Mouse (Mus musculus) forebrain, embryonic 11.5 days (tissue): ENCODE data around the gene Phip. TPM values are rescaled to one million over a fixed set of nuclear protein-coding genes. Genes with fewer than 3 reads are reported as not detected.

Experiments used
- ATAC-seq: fragments of 200-750 bp; cut with Nextera tagmentation; replicated peaks from 2 replicates; pipeline ENCODE4 v1.8.0; 2017; ENCODE audit warnings: moderate TSS enrichment; ENCODE audit not compliant: low FRiP score
- DNase-seq: peaks from one replicate; pipeline ENCODE4 v3.0.0-alpha.2; 2017; ENCODE audit warnings: low spot score
- H3K27ac ChIP-seq: fragments of 300-500 bp; sonication (generic); 2 replicates; pipeline ENCODE4 v1.5.1; 2014; ENCODE audit warnings: low read depth, low read length
- H3K27me3 ChIP-seq: fragments of 300-500 bp; sonication (generic); 2 replicates; pipeline ENCODE4 v1.6.1; 2014; ENCODE audit warnings: mild to moderate bottlenecking, low read length, mixed read lengths; ENCODE audit not compliant: control insufficient read depth, insufficient read depth
- H3K36me3 ChIP-seq: fragments of 300-500 bp; sonication (generic); 2 replicates; pipeline ENCODE4 v1.6.1; 2014; ENCODE audit warnings: mild to moderate bottlenecking, low read length, moderate library complexity, mixed read lengths; ENCODE audit not compliant: control insufficient read depth, insufficient read depth
- H3K4me1 ChIP-seq: fragments of 300-500 bp; sonication (generic); replicated peaks from 2 replicates; pipeline ENCODE4 v1.6.1; 2014; ENCODE audit warnings: low read length, mixed read lengths; ENCODE audit not compliant: control insufficient read depth, insufficient read depth
- H3K4me2 ChIP-seq: fragments of 300-500 bp; sonication (generic); 2 replicates; pipeline ENCODE4 v1.6.1; 2014; ENCODE audit warnings: low read depth, mild to moderate bottlenecking, low read length, moderate library complexity, mixed read lengths; ENCODE audit not compliant: severe bottlenecking
- H3K4me3 ChIP-seq: fragments of 300-500 bp; sonication (generic); 2 replicates; pipeline ENCODE4 v1.5.1; 2014; ENCODE audit warnings: low read depth, low read length
- H3K9ac ChIP-seq: fragments of 300-500 bp; sonication (generic); 2 replicates; pipeline ENCODE4 v1.6.1; 2014; ENCODE audit warnings: low read length
- H3K9me3 ChIP-seq: fragments of 300-500 bp; sonication (generic); 2 replicates; pipeline ENCODE4 v1.6.1; 2016; ENCODE audit warnings: low read length, mixed read lengths; ENCODE audit not compliant: control insufficient read depth
- WGBS: fragments of 180-500 bp; shearing (Covaris S2); extraction: QIAGEN DNeasy Blood & Tissue Kit; methylation state at CpG from one replicate; pipeline ENCODE4 v1.1.7; 2014; 5-methylcytosine and 5-hydroxymethylcytosine counted together
- polyA plus RNA-seq: library from polyadenylated mRNA; unstranded; fragments of >200 nt; fragmentation: Nextera tagmentation; extraction: Ambion mirVana; gene quantifications from 2 replicates; pipeline ENCODE4 v1.2.1, GENCODE M21; 2014

Gene Phip
- polyA plus RNA-seq: 144 and 152 TPM in 2 replicates

DNA sequence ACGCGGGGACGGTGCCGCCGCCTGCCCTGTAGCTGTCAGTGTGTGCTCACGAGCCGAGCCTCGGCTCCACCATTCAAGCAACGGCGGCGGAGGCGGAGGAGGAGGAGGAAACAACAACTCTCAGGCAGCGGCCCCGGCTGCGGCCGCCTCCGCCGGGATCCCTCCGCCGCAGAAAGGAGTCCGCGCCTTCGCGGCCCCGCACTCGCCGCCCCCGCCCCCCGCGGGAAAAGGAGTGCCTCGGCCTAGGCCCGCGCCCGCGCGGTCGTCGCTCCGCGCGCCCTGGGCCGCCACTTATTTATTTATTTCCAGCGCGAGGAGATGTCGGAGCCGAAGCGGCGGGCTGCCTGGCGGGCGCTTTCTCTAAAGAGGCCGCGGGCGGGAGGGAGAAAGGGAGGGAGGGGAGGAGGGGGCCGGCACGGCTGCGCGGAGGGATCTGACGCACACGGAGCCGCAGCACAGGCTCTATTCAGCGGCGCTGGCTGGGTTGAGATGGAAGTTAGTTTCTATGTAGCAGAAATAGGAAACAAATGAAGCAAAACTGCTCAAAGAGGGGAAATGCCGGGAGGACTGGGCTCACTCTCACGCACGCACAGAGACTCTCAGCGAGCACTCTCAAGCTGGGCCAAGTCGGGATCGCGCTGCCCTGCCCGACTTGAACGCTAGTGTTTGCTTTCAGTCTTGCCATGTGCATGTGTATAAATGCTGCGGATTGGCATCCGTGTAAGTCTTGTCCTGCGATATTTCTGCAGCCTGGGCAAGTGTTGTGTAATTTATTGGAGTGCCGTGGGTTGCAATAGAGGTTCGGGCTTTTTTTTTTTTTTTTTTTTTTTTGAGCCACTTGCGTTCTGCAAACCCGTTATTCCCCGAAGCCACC lies at the start of gene Phip:
Gene Phip, minus strand, starts transcription at position 175 of the 874 bp plus-strand sequence.
- H3K36me3 ChIP-seq: no peaks in the 10 kb centered on the region
- peak within 1 kb of the TSS; percentile 99 for H3K9ac ChIP-seq
- H3K4me1 ChIP-seq: peaks cover 3% of the 10 kb centered on the region; the same call in 1 of the 2 replicates
- no peaks in the 10 kb centered on the region for H3K9me3 ChIP-seq
- no peaks in the 10 kb centered on the region for H3K27me3 ChIP-seq
- ATAC-seq (peak; percentile 86), DNase-seq (peak; percentile 97)
- peak within 1 kb of the TSS; percentile 54 for H3K4me2 ChIP-seq
- 0% methylated on average over 61 of the region's 79 CpGs for WGBS
- peak within 1 kb of the TSS; percentile 99 for H3K27ac ChIP-seq
- peak within 1 kb of the TSS; percentile 99 for H3K4me3 ChIP-seq

DNA sequence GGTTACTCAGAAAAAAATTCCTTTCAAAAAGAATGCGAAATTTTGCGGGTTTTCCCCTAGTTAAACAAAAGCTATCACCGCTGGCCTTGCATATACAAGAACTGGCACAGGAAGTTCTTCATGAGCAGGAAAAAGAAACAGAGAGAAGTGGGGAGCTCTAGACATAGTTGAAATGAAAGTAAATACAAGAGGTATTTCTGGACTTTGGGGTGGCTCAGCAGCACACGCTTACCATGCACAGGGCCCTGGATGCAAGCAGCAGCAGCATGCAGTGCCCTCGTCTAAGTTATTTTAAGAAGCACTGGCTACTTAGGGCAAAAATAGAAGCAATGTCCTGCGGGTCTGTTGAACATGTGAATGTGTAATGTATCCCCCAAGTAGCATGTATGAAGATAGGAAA lies 48.4 kb upstream of the Phip start:
- no peak overlapping the region for H3K27ac ChIP-seq
- ATAC-seq (no peak), DNase-seq (no peak)
- H3K4me1 ChIP-seq: no peaks in the 10 kb centered on the region
- H3K4me2 ChIP-seq: no peak overlapping the region
- no peaks in the 10 kb centered on the region for H3K27me3 ChIP-seq
- no peaks in the 10 kb centered on the region for H3K9me3 ChIP-seq
- 84% methylated on average over 6 of the region's 6 CpGs for WGBS
- H3K36me3 ChIP-seq: no peaks in the 10 kb centered on the region
- no peak overlapping the region for H3K4me3 ChIP-seq
- no peak overlapping the region for H3K9ac ChIP-seq

GRCm38 (mm10) chr9:83014516-83014915 lies 39.2 kb upstream of the Phip start:
- no peak overlapping the region for H3K9ac ChIP-seq
- no peak for ATAC-seq
- no peaks in the 10 kb centered on the region for H3K9me3 ChIP-seq
- no peaks in the 10 kb centered on the region for H3K36me3 ChIP-seq
- H3K4me3 ChIP-seq: no peak overlapping the region
- no peak overlapping the region for H3K27ac ChIP-seq
- H3K27me3 ChIP-seq: no peaks in the 10 kb centered on the region
- no peak for DNase-seq
- no peak overlapping the region for H3K4me2 ChIP-seq
- WGBS: 85% methylated on average over 4 of the region's 4 CpGs
- no peaks in the 10 kb centered on the region for H3K4me1 ChIP-seq

GRCm38 (mm10) chr9:83008306-83008705 lies 33.0 kb upstream of the Phip start:
- no peaks in the 10 kb centered on the region for H3K27me3 ChIP-seq
- no peak overlapping the region for H3K4me2 ChIP-seq
- WGBS: 89% methylated on average over 1 of the region's 1 CpGs
- no peaks in the 10 kb centered on the region for H3K4me1 ChIP-seq
- ATAC-seq (no peak), DNase-seq (no peak)
- H3K27ac ChIP-seq: no peak overlapping the region
- no peak overlapping the region for H3K4me3 ChIP-seq
- H3K36me3 ChIP-seq: no peaks in the 10 kb centered on the region
- no peaks in the 10 kb centered on the region for H3K9me3 ChIP-seq
- H3K9ac ChIP-seq: no peak overlapping the region

DNA sequence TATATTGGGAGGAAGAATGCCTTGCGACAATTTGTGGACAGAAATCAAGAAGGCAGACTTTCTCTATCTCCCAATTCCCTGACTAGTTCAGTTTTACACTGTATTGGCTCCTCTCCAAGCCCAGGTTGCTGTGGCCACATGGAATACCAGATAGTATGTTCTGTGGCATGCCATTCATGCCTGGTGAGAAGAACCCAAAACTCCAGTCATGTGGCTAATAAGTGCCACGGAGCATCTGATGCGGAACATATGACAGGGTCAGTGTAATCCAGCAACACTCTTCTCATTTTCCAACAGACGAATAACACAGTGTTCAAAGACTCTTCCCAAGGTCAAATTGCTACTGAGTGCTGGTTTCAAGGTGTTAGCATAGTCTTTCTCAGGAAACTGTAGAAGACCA lies 26.0 kb upstream of the Phip start:
- Histone ChIP-seq H3K36me3 (no peaks in the 10 kb centered on the region), H3K27ac (no peak overlapping the region), H3K27me3 (no peaks in the 10 kb centered on the region), H3K9me3 (no peaks in the 10 kb centered on the region), H3K9ac (no peak overlapping the region), H3K4me1 (no peaks in the 10 kb centered on the region), H3K4me3 (no peak overlapping the region), H3K4me2 (no peak overlapping the region)
- ATAC-seq (no peak), DNase-seq (no peak)
- 91% methylated on average over 4 of the region's 4 CpGs for WGBS

GRCm38 (mm10) chr9:82997765-82998500 lies 22.6 kb upstream of the Phip start:
- H3K36me3 ChIP-seq: no peaks in the 10 kb centered on the region
- H3K4me1 ChIP-seq: no peaks in the 10 kb centered on the region
- H3K9me3 ChIP-seq: no peaks in the 10 kb centered on the region
- H3K4me2 ChIP-seq: no peak overlapping the region
- H3K27ac ChIP-seq: no peak overlapping the region
- no peak overlapping the region for H3K9ac ChIP-seq
- H3K27me3 ChIP-seq: no peaks in the 10 kb centered on the region
- 89% methylated on average over 2 of the region's 2 CpGs for WGBS
- no peak for DNase-seq
- H3K4me3 ChIP-seq: no peak overlapping the region
- no peak for ATAC-seq

DNA sequence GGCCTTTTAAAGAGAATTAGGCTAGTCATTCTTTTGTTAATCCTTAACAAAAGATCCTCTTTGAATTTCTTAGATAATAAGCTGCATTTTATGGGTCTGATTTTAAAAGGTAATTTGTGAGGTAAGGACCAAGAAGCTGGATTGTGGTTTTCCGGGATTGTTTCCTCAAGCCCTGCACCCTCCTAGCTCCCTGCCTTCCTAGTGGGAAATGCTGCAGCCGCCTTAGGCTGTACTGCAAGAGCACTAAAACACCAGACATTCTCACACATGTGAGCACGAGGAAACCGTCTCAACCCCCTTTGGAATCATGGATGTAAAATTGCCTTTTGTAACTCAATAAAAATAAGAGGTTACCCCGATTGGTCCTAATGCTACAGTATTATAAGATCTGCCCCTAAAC lies 1.6 kb upstream of the Phip start:
- no peak for ATAC-seq
- peak overlapping the region; percentile 54 for H3K4me2 ChIP-seq
- WGBS: 9% methylated on average over 5 of the region's 5 CpGs
- peak overlapping the region; percentile 48 for H3K9ac ChIP-seq
- no peaks in the 10 kb centered on the region for H3K36me3 ChIP-seq
- no peaks in the 10 kb centered on the region for H3K27me3 ChIP-seq
- H3K4me1 ChIP-seq: peaks cover 3% of the 10 kb centered on the region; the same call in 1 of the 2 replicates
- H3K27ac ChIP-seq: no peak overlapping the region; the same call in 1 of the 2 replicates
- DNase-seq: no peak
- peak overlapping the region; percentile 5; the same call in 1 of the 2 replicates for H3K4me3 ChIP-seq
- no peaks in the 10 kb centered on the region for H3K9me3 ChIP-seq

GRCm38 (mm10) chr9:82976219-82976618 lies 903 bp upstream of the Phip start:
- Histone ChIP-seq H3K9me3 (no peaks in the 10 kb centered on the region), H3K4me2 (peak overlapping the region; percentile 54), H3K4me1 (peaks cover 3% of the 10 kb centered on the region; the same call in 1 of the 2 replicates), H3K27ac (peak overlapping the region; percentile 99), H3K36me3 (no peaks in the 10 kb centered on the region), H3K9ac (peak overlapping the region; percentile 99), H3K4me3 (peak overlapping the region; percentile 99), H3K27me3 (no peaks in the 10 kb centered on the region)
- 2% methylated on average over 9 of the region's 9 CpGs for WGBS
- ATAC-seq: no peak
- no peak for DNase-seq
